Mouse (Mus musculus): Measurements from ENCODE around the gene Arfgef2. TPM values are rescaled to one million over a fixed set of nuclear protein-coding genes. Genes with fewer than 3 reads are reported as not detected.

Arfgef2 gene
- total and polyA plus RNA-seq, 3 experiments, result 19.1 to 27.4 (median 24.5) TPM

DNA sequence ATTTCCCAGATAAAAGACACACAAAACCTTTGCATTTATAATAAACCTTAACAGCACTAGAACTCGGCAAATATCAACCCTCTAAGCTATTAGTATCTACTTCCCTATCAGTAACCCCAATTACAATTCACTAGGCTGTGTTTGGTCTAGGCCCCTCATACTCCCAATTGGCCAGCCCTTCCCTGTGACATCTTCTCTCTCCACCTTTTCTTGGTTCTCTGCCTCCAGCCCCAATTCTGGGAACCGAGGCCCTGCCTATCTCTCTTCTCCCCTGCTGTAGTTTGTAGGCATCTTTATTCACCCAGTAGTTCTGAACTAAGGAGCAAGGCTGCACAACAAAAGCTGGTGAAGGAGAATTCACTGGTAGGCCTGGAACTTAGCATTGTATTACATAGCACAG lies 118.6 kb downstream of the Arfgef2 start:
- Histone ChIP-seq H3K9ac (ENCODE audit: control insufficient read depth, low read depth, low read length, poor library complexity, severe bottlenecking) (no peak overlapping the region), H3K4me3 (ENCODE audit: control insufficient read depth in 1 of 2, insufficient read depth in 1 of 2, low read depth in 2 of 2, low read length in 2 of 2) (no peak overlapping the region), H3K36me3 (ENCODE audit: control insufficient read depth in 1 of 2, insufficient read depth in 2 of 2, low read length in 2 of 2) (peaks cover 0 to 47% of the 10 kb centered on the region in 2 experiments; a peak in 2 of 4 replicates), H3K27me3 (ENCODE audit: control insufficient read depth in 1 of 2, insufficient read depth in 2 of 2, low read length in 2 of 2) (no peaks in the 10 kb centered on the region), H3K79me2 (ENCODE audit: control insufficient read depth, insufficient read depth, low read length, poor library complexity) (no peaks in the 10 kb centered on the region), H3K4me1 (ENCODE audit: control insufficient read depth in 1 of 2, insufficient read depth in 2 of 2, low read length in 2 of 2) (no peaks in the 10 kb centered on the region), H3K9me3 (replicated peaks; ENCODE audit: insufficient read depth, low read length) (no peaks in the 10 kb centered on the region), H3K27ac (ENCODE audit: control insufficient read depth, low read depth, low read length) (no peak overlapping the region)
- TF ChIP-seq JUND (IDR thresholded peaks at IDR 0.05; ENCODE audit: low read depth, low read length), result no peak
- DNase-seq (ENCODE audit: low read depth, low spot score), result no peak

DNA sequence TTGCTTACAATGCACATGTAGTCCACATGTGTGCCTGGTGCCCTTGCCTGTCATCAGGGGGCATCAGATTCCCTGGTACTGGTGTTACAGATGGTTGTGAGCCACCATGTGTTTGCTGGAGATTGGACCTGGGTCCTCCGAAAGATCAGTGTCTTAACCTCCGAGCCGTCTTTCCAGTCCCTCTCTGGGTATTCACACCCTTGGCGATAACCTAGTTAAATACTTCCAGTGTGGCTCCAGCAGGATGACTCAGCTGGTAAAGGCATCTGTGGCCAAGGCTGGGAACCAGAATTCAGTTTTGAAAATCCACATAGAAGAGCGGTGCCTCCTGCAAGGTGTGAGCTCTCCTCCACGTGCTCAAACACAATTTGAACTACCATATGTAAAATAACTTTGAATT lies 128.6 kb downstream of the Arfgef2 start:
- Histone ChIP-seq H3K36me3 (ENCODE audit: control insufficient read depth in 1 of 2, insufficient read depth in 2 of 2, low read length in 2 of 2) (peaks cover 2 to 46% of the 10 kb centered on the region in 2 experiments; a peak in 2 of 4 replicates), H3K27me3 (ENCODE audit: control insufficient read depth in 1 of 2, insufficient read depth in 2 of 2, low read length in 2 of 2) (no peaks in the 10 kb centered on the region), H3K9me3 (replicated peaks; ENCODE audit: insufficient read depth, low read length) (no peaks in the 10 kb centered on the region), H3K9ac (ENCODE audit: control insufficient read depth, low read depth, low read length, poor library complexity, severe bottlenecking) (no peak overlapping the region), H3K27ac (ENCODE audit: control insufficient read depth, low read depth, low read length) (no peak overlapping the region), H3K4me3 (ENCODE audit: control insufficient read depth in 1 of 2, insufficient read depth in 1 of 2, low read depth in 2 of 2, low read length in 2 of 2) (no peak overlapping the region), H3K79me2 (ENCODE audit: control insufficient read depth, insufficient read depth, low read length, poor library complexity) (no peaks in the 10 kb centered on the region), H3K4me1 (ENCODE audit: control insufficient read depth in 1 of 2, insufficient read depth in 2 of 2, low read length in 2 of 2) (no peaks in the 10 kb centered on the region)
- DNase-seq (ENCODE audit: low read depth, low spot score), result no peak
- TF ChIP-seq POLR2AphosphoS5 (IDR thresholded peaks at IDR 0.05; ENCODE audit: borderline replicate concordance, low read depth, low read length) (no peak), ETS1 (IDR thresholded peaks at IDR 0.05; ENCODE audit: low read depth, low read length) (no peak), NRF1 (IDR thresholded peaks at IDR 0.05; ENCODE audit: insufficient read depth, low read depth, low read length, poor library complexity, severe bottlenecking) (no peak), MYC (IDR thresholded peaks at IDR 0.05; ENCODE audit: low read depth, low read length) (no peak), MAZ (IDR thresholded peaks at IDR 0.05; ENCODE audit: low read depth, low read length) (no peak), JUND (IDR thresholded peaks at IDR 0.05; ENCODE audit: low read depth, low read length) (no peak), RCOR1 (IDR thresholded peaks at IDR 0.05; ENCODE audit: low read depth, low read length) (no peak)

DNA sequence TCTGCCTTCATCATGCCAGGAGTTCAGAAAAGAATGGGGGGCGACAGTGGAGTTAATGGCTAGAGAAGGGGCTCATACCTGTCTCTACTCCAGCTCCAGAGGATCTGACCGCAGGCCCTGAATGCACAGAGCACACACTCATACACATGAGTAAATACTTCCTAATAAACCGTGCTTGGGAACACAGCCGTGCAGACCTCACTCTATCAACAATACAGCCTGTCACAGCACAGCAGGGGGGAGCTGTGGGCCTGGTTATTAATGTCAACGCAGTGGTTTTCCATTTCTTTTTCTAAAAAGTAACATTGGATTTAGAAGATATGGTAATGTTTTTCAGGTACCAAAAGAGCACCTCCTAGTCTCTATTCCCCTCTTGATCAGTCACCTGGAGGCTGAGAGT lies 129.0 kb downstream of the Arfgef2 start:
- Histone ChIP-seq H3K4me1 (ENCODE audit: control insufficient read depth in 1 of 2, insufficient read depth in 2 of 2, low read length in 2 of 2) (no peaks in the 10 kb centered on the region), H3K9ac (ENCODE audit: control insufficient read depth, low read depth, low read length, poor library complexity, severe bottlenecking) (no peak overlapping the region), H3K79me2 (ENCODE audit: control insufficient read depth, insufficient read depth, low read length, poor library complexity) (no peaks in the 10 kb centered on the region), H3K36me3 (ENCODE audit: control insufficient read depth in 1 of 2, insufficient read depth in 2 of 2, low read length in 2 of 2) (peaks cover 2 to 46% of the 10 kb centered on the region in 2 experiments; a peak in 2 of 4 replicates), H3K27me3 (ENCODE audit: control insufficient read depth in 1 of 2, insufficient read depth in 2 of 2, low read length in 2 of 2) (no peaks in the 10 kb centered on the region), H3K27ac (ENCODE audit: control insufficient read depth, low read depth, low read length) (no peak overlapping the region), H3K9me3 (replicated peaks; ENCODE audit: insufficient read depth, low read length) (no peaks in the 10 kb centered on the region), H3K4me3 (ENCODE audit: control insufficient read depth in 1 of 2, insufficient read depth in 1 of 2, low read depth in 2 of 2, low read length in 2 of 2) (no peak overlapping the region)
- DNase-seq (ENCODE audit: low read depth, low spot score), result no peak
- TF ChIP-seq TBP (IDR thresholded peaks at IDR 0.05; ENCODE audit: low read depth, low read length) (no peak), MXI1 (IDR thresholded peaks at IDR 0.05; ENCODE audit: low read depth, low read length) (no peak), SIN3A (IDR thresholded peaks at IDR 0.05; ENCODE audit: low read length) (no peak), CHD1 (IDR thresholded peaks at IDR 0.05; ENCODE audit: low read depth, low read length) (no peak), MYB (IDR thresholded peaks at IDR 0.05; ENCODE audit: low read depth, low read length) (no peak), POLR2AphosphoS2 (IDR thresholded peaks at IDR 0.05; ENCODE audit: low read length) (no peak), MAZ (IDR thresholded peaks at IDR 0.05; ENCODE audit: low read depth, low read length) (no peak), POLR2A (IDR thresholded peaks at IDR 0.05; ENCODE audit: control insufficient read depth in 1 of 2, insufficient read depth in 1 of 2, low read depth in 1 of 2, low read length in 2 of 2, poor library complexity in 1 of 2) (no peak), EP300 (IDR thresholded peaks at IDR 0.05; ENCODE audit: low read depth in 1 of 2, low read length in 2 of 2) (no peak), NELFE (IDR thresholded peaks at IDR 0.05; ENCODE audit: low read depth, low read length) (no peak), HCFC1 (IDR thresholded peaks at IDR 0.05; ENCODE audit: low read depth, low read length) (no peak), MAX (IDR thresholded peaks at IDR 0.05; ENCODE audit: low read length) (no peak), USF2 (IDR thresholded peaks at IDR 0.05; ENCODE audit: borderline replicate concordance in 1 of 2, insufficient read depth in 1 of 2, low read depth in 1 of 2, low read length in 2 of 2) (no peak), ZKSCAN1 (IDR thresholded peaks at IDR 0.05; ENCODE audit: low read depth, low read length) (no peak), ZMIZ1 (IDR thresholded peaks at IDR 0.05; ENCODE audit: low read depth, low read length) (no peak), JUND (IDR thresholded peaks at IDR 0.05; ENCODE audit: low read depth, low read length) (no peak), CTCF (IDR thresholded peaks at IDR 0.05 in 2 of 3, conservative IDR thresholded peaks at IDR 0.05 in 1 of 3; ENCODE audit: control insufficient read depth in 1 of 3, insufficient read depth in 1 of 3, low read depth in 2 of 3, low read length in 3 of 3, poor library complexity in 1 of 3, severe bottlenecking in 1 of 3) (no peak), ELF1 (IDR thresholded peaks at IDR 0.05; ENCODE audit: low read depth, low read length) (no peak), MEF2A (IDR thresholded peaks at IDR 0.05; ENCODE audit: extremely low read depth, insufficient replicate concordance, low read depth, low read length, poor library complexity, severe bottlenecking) (no peak), NRF1 (IDR thresholded peaks at IDR 0.05; ENCODE audit: insufficient read depth, low read depth, low read length, poor library complexity, severe bottlenecking) (no peak)
